Mouse (Mus musculus) frontal cortex, adult 2 months (tissue): ENCODE results near the gene Ldhc. TPM values are rescaled to one million over a fixed set of nuclear protein-coding genes. Genes with fewer than 3 reads are reported as not detected.
"Not testable (repeated sequence)": the region's sequence is repeated elsewhere in the genome, so short reads cannot be mapped to it uniquely, and the experiment has no call there.

ENCODE experiments used
- DNase-seq, 2 experiments: peaks; one replicate each; pipeline ENCODE4 v3.0.0; 2022; ENCODE audit warnings: low spot score in 1 of 2; ENCODE audit errors: extremely low spot score in 1 of 2
- polyA plus RNA-seq: library from polyadenylated mRNA; depleted of rRNA; stranded (reverse); fragments of >200 nt; gene quantifications from 2 replicates; pipeline ENCODE4 v1.2.3, GENCODE M21; 2012; rRNA removed

Ldhc gene
- not detected in 2 replicates for polyA plus RNA-seq

GRCm38 (mm10) chr7:46860996-46861395 is at the start of gene Ldhc:
Ldhc (plus strand) TSS chr7:46861203.
- DNase-seq: no peak

GRCm38 (mm10) chr7:46814012-46814411 is 47.0 kb upstream of the Ldhc start:
- no peak for DNase-seq

- not testable (repeated sequence) for DNase-seq
Measured at GRCm38 (mm10) chr7:46820876-46821632, 39.9 kb upstream of the Ldhc start.

- DNase-seq: no peak
Measured at GRCm38 (mm10) chr7:46827046-46827802, 33.8 kb upstream of the Ldhc start.

- DNase-seq: no peak
Measured at GRCm38 (mm10) chr7:46827803-46828184, 33.2 kb upstream of the Ldhc start.

GRCm38 (mm10) chr7:46829911-46830310 is 31.1 kb upstream of the Ldhc start:
- no peak for DNase-seq

GRCm38 (mm10) chr7:46830799-46831590 is 30.0 kb upstream of the Ldhc start:
- DNase-seq: no peak

- DNase-seq: no peak
Measured at GRCm38 (mm10) chr7:46831693-46832092, 29.3 kb upstream of the Ldhc start.

- not testable (repeated sequence) for DNase-seq
Measured at GRCm38 (mm10) chr7:46832112-46832810, 28.7 kb upstream of the Ldhc start.

GRCm38 (mm10) chr7:46833266-46833665 is 27.7 kb upstream of the Ldhc start:
- no peak for DNase-seq

- no peak for DNase-seq
Measured at GRCm38 (mm10) chr7:46833670-46834255, 27.2 kb upstream of the Ldhc start.

GRCm38 (mm10) chr7:46834994-46835610 is 25.9 kb upstream of the Ldhc start:
- no peak for DNase-seq

GRCm38 (mm10) chr7:46836357-46836756 is 24.6 kb upstream of the Ldhc start:
- no peak for DNase-seq

- no peak for DNase-seq
Measured at GRCm38 (mm10) chr7:46837073-46837472, 23.9 kb upstream of the Ldhc start.

GRCm38 (mm10) chr7:46838104-46838671 is 22.8 kb upstream of the Ldhc start:
- peak in 1 of 2 experiments; percentile 56 for DNase-seq

- peak; percentile 89 for DNase-seq
Measured at GRCm38 (mm10) chr7:46838891-46839302, 22.1 kb upstream of the Ldhc start.

GRCm38 (mm10) chr7:46839446-46839845 is 21.6 kb upstream of the Ldhc start:
- no peak for DNase-seq

GRCm38 (mm10) chr7:46839861-46840260 is 21.1 kb upstream of the Ldhc start:
- no peak for DNase-seq

- DNase-seq: no peak
Measured at GRCm38 (mm10) chr7:46840326-46840725, 20.7 kb upstream of the Ldhc start.
